Mouse (Mus musculus) adrenal gland, adult 8-10 months (tissue): ENCODE data around the gene Tmem88. TPM values are rescaled to one million over a fixed set of nuclear protein-coding genes. Genes with fewer than 3 reads are reported as not detected.

ENCODE experiments used
- DNase-seq: peaks from one replicate; pipeline ENCODE4 v3.0.0; 2022
- total RNA-seq, 4 experiments: library from RNA; stranded (reverse); gene quantifications; 2 replicates each; pipeline ENCODE4 v1.2.4; 2022

Gene Tmem88
- total RNA-seq, 4 experiments from 2014 or later = 6.3 to 16.0 (median 10.4) TPM

GRCm38 (mm10) chr11:69356544-69356943 is 41.5 kb downstream of the Tmem88 start:
- DNase-seq = no peak

Other genes with a start within 250 kb of the Tmem88 start
- not detected for gene Alox12b, start 241.2 kb downstream of the Tmem88 start, total RNA-seq
- gene Alox8, start 200.4 kb downstream of the Tmem88 start, total RNA-seq = not detected
- not detected for gene Gucy2e, start 161.2 kb downstream of the Tmem88 start, total RNA-seq
- gene Cntrob, start 74.5 kb downstream of the Tmem88 start, total RNA-seq = 10 to 100 TPM in 2 of 4 experiments, 1 to 10 TPM in 2; 6.4 to 14.8 (median 10.0) TPM
- gene Trappc1, start 74.3 kb downstream of the Tmem88 start, total RNA-seq = 10 to 100 TPM; 63.4 to 70.8 (median 67.0) TPM
- gene Kcnab3, start 72.0 kb downstream of the Tmem88 start, total RNA-seq = 10 to 100 TPM in 3 of 4 experiments, 1 to 10 TPM in 1; 7.3 to 22.1 (median 16.2) TPM
- gene Rnf227, start 57.8 kb downstream of the Tmem88 start, total RNA-seq = 10 to 100 TPM in 1 of 4 experiments, 1 to 10 TPM in 3; 5.0 to 10.2 (median 6.7) TPM
- 100 to 1,000 TPM in 2 of 4 experiments, 10 to 100 TPM in 2; 89.8 to 169 (median 115) TPM for gene Chd3, start 28.8 kb downstream of the Tmem88 start, total RNA-seq
- gene Naa38, start 2.7 kb downstream of the Tmem88 start, total RNA-seq = 100 to 1,000 TPM; 138 to 160 (median 154) TPM
- 10 to 100 TPM; 53.9 to 65.7 (median 60.5) TPM for gene Cyb5d1, start 2.6 kb downstream of the Tmem88 start, total RNA-seq
- gene Kdm6b, start 15.4 kb upstream of the Tmem88 start, total RNA-seq = 10 to 100 TPM; 20.4 to 44.2 (median 35.1) TPM
- 1 to 10 TPM in 1 of 4 experiments, under 1 TPM in 3; 0.14 to 1.0 (median 0.70) TPM for gene Dnah2, start 150.9 kb upstream of the Tmem88 start, total RNA-seq
- under 1 TPM; 0.77 to 0.86 (median 0.81) TPM for gene Efnb3, start 162.0 kb upstream of the Tmem88 start, total RNA-seq
- gene Wrap53, start 182.0 kb upstream of the Tmem88 start, total RNA-seq = 10 to 100 TPM in 3 of 4 experiments, 1 to 10 TPM in 1; 9.1 to 11.9 (median 11.0) TPM
- 10 to 100 TPM; 57.6 to 71.1 (median 64.0) TPM for gene Trp53, start 182.1 kb upstream of the Tmem88 start, total RNA-seq
- 10 to 100 TPM; 22.5 to 47.8 (median 38.2) TPM for gene Atp1b2, start 207.7 kb upstream of the Tmem88 start, total RNA-seq
- gene Shbg, start 219.7 kb upstream of the Tmem88 start, total RNA-seq = not detected
- gene Sat2, start 223.8 kb upstream of the Tmem88 start, total RNA-seq = 10 to 100 TPM in 2 of 4 experiments, 1 to 10 TPM in 2; 7.3 to 17.8 (median 12.8) TPM
- gene Fxr2, start 234.8 kb upstream of the Tmem88 start, total RNA-seq = 100 to 1,000 TPM in 1 of 4 experiments, 10 to 100 TPM in 3; 75.8 to 112 (median 91.2) TPM